In the genomic region with DNA sequence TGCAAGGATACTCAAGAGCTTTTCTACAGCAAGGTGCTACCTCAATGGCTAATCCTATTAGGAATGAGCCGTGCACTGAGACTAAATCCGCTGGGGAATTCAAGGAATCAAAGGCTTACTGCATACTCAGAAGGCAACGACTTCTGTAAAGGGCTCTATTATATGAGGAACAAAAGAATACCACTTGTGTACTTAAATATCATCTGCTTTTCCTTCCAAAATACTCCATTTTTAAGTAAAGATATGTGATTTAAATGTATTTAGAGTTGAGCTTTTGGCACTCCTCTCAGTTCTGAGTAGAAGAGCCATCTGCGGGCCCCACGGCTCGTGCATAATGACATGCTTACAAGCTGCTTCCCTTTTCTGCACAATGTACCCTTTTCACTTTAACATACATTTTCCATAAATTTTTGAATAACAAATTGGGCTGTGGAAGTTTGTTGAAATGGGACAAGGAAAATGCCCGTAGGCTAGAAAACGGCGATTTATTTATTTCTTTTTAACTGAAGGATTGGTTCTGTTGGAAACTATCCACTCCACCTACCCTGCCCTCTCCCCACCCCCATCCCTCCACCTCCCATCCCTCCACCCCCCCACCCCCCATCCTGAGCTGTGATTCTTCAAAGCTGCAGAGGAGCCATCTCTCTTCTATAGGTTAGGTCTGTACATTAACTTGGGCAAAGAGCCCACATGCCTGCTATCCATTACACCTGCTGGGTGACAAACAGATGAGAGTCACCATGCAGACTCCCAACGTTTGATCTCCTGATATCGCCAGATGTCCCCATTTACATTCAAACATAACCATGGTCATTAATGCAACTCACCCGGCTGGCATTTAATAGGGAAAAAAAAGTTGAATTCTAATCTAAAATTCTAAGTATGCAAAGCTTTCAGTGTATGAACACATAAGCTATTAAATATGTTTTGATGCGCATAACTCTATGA, we compare ENCODE assay signal across 12 mouse cellular contexts.
DNase-seq lines count a peak whose midpoint lies in the region; ATAC-seq and TF ChIP-seq lines count a peak whose summit lies in the region.
"Had no signal": no experiment of that assay in that cellular context is flagged by ENCODE, and none has a peak within 500 bp of the region (broad histone marks: within the 10 kb centered on the region; RNA-seq: fewer than 3 reads in every experiment).

No protein-coding gene starts in this region.

- H3K4me3 ChIP-seq in forebrain, embryonic 10.5 days = no peak overlapping the region; the same call in 1 of the 2 replicates
- no peak overlapping the region for H3K4me3 ChIP-seq in midbrain, postnatal 0 days (ENCODE audit: low read depth, low read length)

- 21% methylated on average over 13 of the region's 13 CpGs for WGBS in forebrain, embryonic 10.5 days
- 18% methylated on average over 13 of the region's 13 CpGs for WGBS in midbrain, postnatal 0 days

- peak; percentile 67 for DNase-seq in brain, embryonic 18.5 days (ENCODE audit: low read depth, low spot score)
- peak; percentile 21 for DNase-seq in forebrain, embryonic 10.5 days (ENCODE audit: extremely low spot score, low spot score)
- DNase-seq in layer of hippocampus, adult 9-11 months = peak; percentile 68
- DNase-seq in midbrain, postnatal 0 days (ENCODE audit: low spot score) = peak; percentile 47
- DNase-seq in kidney, adult 8-10 months = no peak
- no peak for DNase-seq in spleen, adult 12 weeks (ENCODE audit: low spot score)
- DNase-seq in gastrocnemius, adult 8-10 months (ENCODE audit: low spot score in 2 of 2) = no peak
- DNase-seq: adrenal gland, adult 2 months; gastrocnemius, postnatal 36 days; liver had no signal

- no peak overlapping the region for H3K27ac ChIP-seq in forebrain, embryonic 10.5 days
- no peak overlapping the region for H3K27ac ChIP-seq in midbrain, postnatal 0 days (ENCODE audit: low read depth, low read length)
- H3K27ac ChIP-seq: macrophage had no signal

- no peak overlapping the region for H3K4me2 ChIP-seq in midbrain, postnatal 0 days (ENCODE audit: low read depth, low read length, poor library complexity, severe bottlenecking)

- H3K27me3 ChIP-seq in forebrain, embryonic 10.5 days (ENCODE audit: poor library complexity, severe bottlenecking) = peaks cover 69% of the 10 kb centered on the region
- H3K27me3 ChIP-seq in midbrain, postnatal 0 days (ENCODE audit: insufficient read depth, low read length) = no peaks in the 10 kb centered on the region

- H3K9ac ChIP-seq in midbrain, postnatal 0 days (replicated peaks; ENCODE audit: low read length, poor library complexity, severe bottlenecking) = no peak overlapping the region

- TF ChIP-seq CTCF in midbrain, postnatal 0 days (IDR thresholded peaks at IDR 0.05) = no peak

- H3K4me1 ChIP-seq in forebrain, embryonic 10.5 days = peaks cover 15% of the 10 kb centered on the region
- H3K4me1 ChIP-seq in midbrain, postnatal 0 days (ENCODE audit: insufficient read depth, low read length) = no peaks in the 10 kb centered on the region

- H3K9me3 ChIP-seq in forebrain, embryonic 10.5 days = no peaks in the 10 kb centered on the region
- no peaks in the 10 kb centered on the region for H3K9me3 ChIP-seq in midbrain, postnatal 0 days (ENCODE audit: low read length)

- no peak for ATAC-seq in midbrain, postnatal 0 days (ENCODE audit: low FRiP score)
- ATAC-seq: intestine, embryonic 16.5 days had no signal

- no peaks in the 10 kb centered on the region for H3K36me3 ChIP-seq in forebrain, embryonic 10.5 days (replicated peaks)
- no peaks in the 10 kb centered on the region for H3K36me3 ChIP-seq in midbrain, postnatal 0 days (ENCODE audit: insufficient read depth, low read length)

Comparison
In these comparisons a context has a peak if more than half of its experiments do, and no peak if none do; other contexts are left out.
1. DNase-seq: peak in brain, embryonic 18.5 days (single experiment), forebrain, embryonic 10.5 days (single experiment), layer of hippocampus, adult 9-11 months (single experiment) and midbrain, postnatal 0 days (single experiment); none in kidney, adult 8-10 months (0 of 2), spleen, adult 12 weeks (single experiment) and gastrocnemius, adult 8-10 months (0 of 2).